Mouse (Mus musculus): Measurements from ENCODE around the gene Znrf3. TPM values are rescaled to one million over a fixed set of nuclear protein-coding genes. Genes with fewer than 3 reads are reported as not detected.

Gene Znrf3
- total and polyA plus RNA-seq, 3 experiments, result 2.1 to 7.7 (median 3.1) TPM

GRCm38 (mm10) chr11:5390969-5391831 lies 53.4 kb downstream of the Znrf3 start:
- TF ChIP-seq CTCF (IDR thresholded peaks at IDR 0.05; ENCODE audit: low read depth, low read length) (no peak), GATA2 (IDR thresholded peaks at IDR 0.05; ENCODE audit: borderline replicate concordance, low read depth, low read length) (no peak), GATA1 (IDR thresholded peaks at IDR 0.05; ENCODE audit: borderline replicate concordance, low read length) (no peak)
- peaks cover 2% of the 10 kb centered on the region for H3K36me3 ChIP-seq (replicated peaks)
- ATAC-seq (ENCODE audit: extremely low read depth, insufficient number of reproducible peaks, low FRiP score, poor library complexity, severe bottlenecking) (no peak), DNase-seq (ENCODE audit: low spot score) (no peak)
- H3K27me3 ChIP-seq (ENCODE audit: insufficient read depth, low read length), result no peaks in the 10 kb centered on the region
- no peak overlapping the region for H3K4me3 ChIP-seq (ENCODE audit: low read depth, low read length)
- peaks cover 3% of the 10 kb centered on the region; the same call in 1 of the 2 replicates for H3K4me1 ChIP-seq (ENCODE audit: insufficient read depth, low read depth, low read length)
- no peaks in the 10 kb centered on the region for H3K9me3 ChIP-seq (replicated peaks)

DNA sequence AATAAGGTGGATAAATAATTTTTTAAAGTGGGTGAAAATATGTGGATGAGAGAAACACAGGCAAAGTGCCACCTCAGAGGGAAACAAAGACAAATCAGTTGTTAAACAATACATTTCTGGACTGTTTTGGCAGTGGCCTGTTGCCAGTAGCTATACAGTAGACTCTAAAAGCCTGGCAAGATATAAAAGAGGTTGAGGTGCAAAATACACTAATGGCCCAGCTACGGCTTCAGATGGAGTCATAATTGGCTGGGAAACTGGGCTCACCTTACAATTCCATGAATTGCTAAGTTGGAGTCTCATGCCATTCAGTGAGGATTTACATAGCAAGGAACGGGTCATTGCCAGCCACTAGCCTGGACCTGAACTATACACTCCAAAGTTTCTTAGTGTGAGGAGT lies 62.0 kb downstream of the Znrf3 start:
- no peak for TF ChIP-seq CTCF (IDR thresholded peaks at IDR 0.05; ENCODE audit: low read depth, low read length)
- Histone ChIP-seq H3K27me3 (ENCODE audit: insufficient read depth, low read length) (no peaks in the 10 kb centered on the region), H3K4me1 (ENCODE audit: insufficient read depth, low read depth, low read length) (no peaks in the 10 kb centered on the region), H3K36me3 (replicated peaks) (peaks cover 11% of the 10 kb centered on the region), H3K9me3 (replicated peaks) (no peaks in the 10 kb centered on the region), H3K4me3 (ENCODE audit: low read depth, low read length) (no peak overlapping the region)
- ATAC-seq (ENCODE audit: extremely low read depth, insufficient number of reproducible peaks, low FRiP score, poor library complexity, severe bottlenecking) (no peak), DNase-seq (ENCODE audit: low spot score) (no peak)

- ATAC-seq (ENCODE audit: extremely low read depth, insufficient number of reproducible peaks, low FRiP score, poor library complexity, severe bottlenecking) (no peak), DNase-seq (ENCODE audit: low spot score) (no peak)
- Histone ChIP-seq H3K4me1 (ENCODE audit: insufficient read depth, low read depth, low read length) (no peaks in the 10 kb centered on the region), H3K4me3 (ENCODE audit: low read depth, low read length) (no peak overlapping the region), H3K9me3 (replicated peaks) (no peaks in the 10 kb centered on the region), H3K36me3 (replicated peaks) (peaks cover 11% of the 10 kb centered on the region), H3K27me3 (ENCODE audit: insufficient read depth, low read length) (no peaks in the 10 kb centered on the region)
- no peak for TF ChIP-seq TAL1 (conservative IDR thresholded peaks at IDR 0.05; ENCODE audit: low read depth, low read length)
- no peak for TF ChIP-seq GATA2 (IDR thresholded peaks at IDR 0.05; ENCODE audit: borderline replicate concordance, low read depth, low read length)
- no peak for TF ChIP-seq CTCF (IDR thresholded peaks at IDR 0.05; ENCODE audit: low read depth, low read length)
Measured at GRCm38 (mm10) chr11:5381226-5381625, 63.4 kb downstream of the Znrf3 start.

DNA sequence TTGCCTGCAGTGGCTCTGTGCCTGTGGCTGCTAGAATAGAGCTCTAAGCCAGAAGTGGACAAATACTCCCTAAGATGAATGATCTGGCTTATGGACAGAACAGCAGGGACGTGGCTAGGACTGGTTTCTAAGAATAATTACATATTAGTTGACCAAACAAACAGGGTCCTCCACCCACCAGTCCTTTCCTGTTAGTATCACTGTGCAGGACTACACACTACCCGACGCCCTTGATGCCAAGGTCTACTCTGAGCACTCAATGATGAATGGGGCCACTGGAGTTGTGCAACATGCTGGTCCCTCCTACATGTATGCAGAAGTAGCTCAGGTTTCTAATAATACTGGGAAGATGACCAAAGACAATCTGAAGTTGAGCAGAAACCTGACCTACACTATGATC lies 64.4 kb downstream of the Znrf3 start:
- no peaks in the 10 kb centered on the region for H3K9me3 ChIP-seq (replicated peaks)
- no peak overlapping the region for H3K4me3 ChIP-seq (ENCODE audit: low read depth, low read length)
- H3K36me3 ChIP-seq (replicated peaks), result peaks cover 11% of the 10 kb centered on the region
- no peak for TF ChIP-seq POLR2AphosphoS5 (IDR thresholded peaks at IDR 0.05; ENCODE audit: insufficient replicate concordance, low read depth, low read length)
- no peak for TF ChIP-seq CTCF (IDR thresholded peaks at IDR 0.05; ENCODE audit: low read depth, low read length)
- TF ChIP-seq TAL1 (conservative IDR thresholded peaks at IDR 0.05; ENCODE audit: low read depth, low read length), result no peak
- TF ChIP-seq GATA2 (IDR thresholded peaks at IDR 0.05; ENCODE audit: borderline replicate concordance, low read depth, low read length), result no peak
- no peak for TF ChIP-seq GATA1 (IDR thresholded peaks at IDR 0.05; ENCODE audit: borderline replicate concordance, low read length)
- H3K4me1 ChIP-seq (ENCODE audit: insufficient read depth, low read depth, low read length), result no peaks in the 10 kb centered on the region
- no peaks in the 10 kb centered on the region for H3K27me3 ChIP-seq (ENCODE audit: insufficient read depth, low read length)
- DNase-seq (ENCODE audit: low spot score) (no peak), ATAC-seq (ENCODE audit: extremely low read depth, insufficient number of reproducible peaks, low FRiP score, poor library complexity, severe bottlenecking) (no peak)

GRCm38 (mm10) chr11:5369176-5369575 lies 75.5 kb downstream of the Znrf3 start:
- Histone ChIP-seq H3K9me3 (replicated peaks) (no peaks in the 10 kb centered on the region), H3K4me3 (ENCODE audit: low read depth, low read length) (no peak overlapping the region), H3K4me1 (ENCODE audit: insufficient read depth, low read depth, low read length) (peaks cover 3% of the 10 kb centered on the region), H3K27me3 (ENCODE audit: insufficient read depth, low read length) (no peaks in the 10 kb centered on the region), H3K36me3 (replicated peaks) (peaks cover 2% of the 10 kb centered on the region)
- TF ChIP-seq GATA1 (IDR thresholded peaks at IDR 0.05; ENCODE audit: borderline replicate concordance, low read length), result no peak
- TF ChIP-seq GATA2 (IDR thresholded peaks at IDR 0.05; ENCODE audit: borderline replicate concordance, low read depth, low read length), result no peak
- TF ChIP-seq TAL1 (conservative IDR thresholded peaks at IDR 0.05; ENCODE audit: low read depth, low read length), result no peak
- TF ChIP-seq POLR2AphosphoS5 (IDR thresholded peaks at IDR 0.05; ENCODE audit: insufficient replicate concordance, low read depth, low read length), result no peak
- no peak for TF ChIP-seq CTCF (IDR thresholded peaks at IDR 0.05; ENCODE audit: low read depth, low read length)
- DNase-seq (ENCODE audit: low spot score) (no peak), ATAC-seq (ENCODE audit: extremely low read depth, insufficient number of reproducible peaks, low FRiP score, poor library complexity, severe bottlenecking) (no peak)

DNA sequence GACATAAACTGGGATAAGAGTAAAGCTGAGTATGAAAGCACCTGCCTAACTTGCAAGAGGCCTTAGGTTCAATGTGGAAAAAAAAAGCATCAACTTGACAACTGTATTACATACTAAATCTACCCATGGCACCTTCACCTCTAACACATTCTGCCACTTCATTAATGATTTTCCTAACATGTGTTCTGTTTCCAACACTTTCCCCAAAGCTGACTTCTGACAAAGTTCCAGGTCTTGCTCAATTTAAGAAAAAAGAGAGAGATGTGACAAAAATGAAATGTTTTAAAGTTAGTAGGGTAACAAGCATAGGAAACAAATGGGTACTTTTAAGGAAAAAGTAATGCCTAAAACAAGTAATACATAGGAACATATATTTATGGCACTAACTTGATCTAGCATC lies 76.2 kb downstream of the Znrf3 start:
- TF ChIP-seq TAL1 (conservative IDR thresholded peaks at IDR 0.05; ENCODE audit: low read depth, low read length), result no peak
- TF ChIP-seq GATA2 (IDR thresholded peaks at IDR 0.05; ENCODE audit: borderline replicate concordance, low read depth, low read length), result no peak
- no peak for TF ChIP-seq POLR2AphosphoS5 (IDR thresholded peaks at IDR 0.05; ENCODE audit: insufficient replicate concordance, low read depth, low read length)
- no peak for TF ChIP-seq CTCF (IDR thresholded peaks at IDR 0.05; ENCODE audit: low read depth, low read length)
- TF ChIP-seq GATA1 (IDR thresholded peaks at IDR 0.05; ENCODE audit: borderline replicate concordance, low read length), result no peak
- Histone ChIP-seq H3K9me3 (replicated peaks) (no peaks in the 10 kb centered on the region), H3K4me1 (ENCODE audit: insufficient read depth, low read depth, low read length) (peaks cover 3% of the 10 kb centered on the region), H3K4me3 (ENCODE audit: low read depth, low read length) (no peak overlapping the region), H3K36me3 (replicated peaks) (peaks cover 2% of the 10 kb centered on the region), H3K27me3 (ENCODE audit: insufficient read depth, low read length) (no peaks in the 10 kb centered on the region)
- DNase-seq (ENCODE audit: low spot score), result no peak
- ATAC-seq (ENCODE audit: extremely low read depth, insufficient number of reproducible peaks, low FRiP score, poor library complexity, severe bottlenecking), result no peak

Measured in G1E (cell line).